Mouse (Mus musculus) ovary, adult 10 weeks (tissue): ENCODE results near the gene Klhl26. TPM values are rescaled to one million over a fixed set of nuclear protein-coding genes. Genes with fewer than 3 reads are reported as not detected.

ENCODE experiments used
- polyA plus RNA-seq: library from polyadenylated mRNA; stranded (reverse); fragments of 350-450 nt; fragmentation: Illumina TruSeq; extraction: RNeasy Lipid Tissue Mini Kit (QIAGEN cat#74804); gene quantifications from one replicate; pipeline ENCODE4 v1.2.3, GENCODE M21; 2014

Gene Klhl26
- 3.4 TPM for polyA plus RNA-seq

DNA sequence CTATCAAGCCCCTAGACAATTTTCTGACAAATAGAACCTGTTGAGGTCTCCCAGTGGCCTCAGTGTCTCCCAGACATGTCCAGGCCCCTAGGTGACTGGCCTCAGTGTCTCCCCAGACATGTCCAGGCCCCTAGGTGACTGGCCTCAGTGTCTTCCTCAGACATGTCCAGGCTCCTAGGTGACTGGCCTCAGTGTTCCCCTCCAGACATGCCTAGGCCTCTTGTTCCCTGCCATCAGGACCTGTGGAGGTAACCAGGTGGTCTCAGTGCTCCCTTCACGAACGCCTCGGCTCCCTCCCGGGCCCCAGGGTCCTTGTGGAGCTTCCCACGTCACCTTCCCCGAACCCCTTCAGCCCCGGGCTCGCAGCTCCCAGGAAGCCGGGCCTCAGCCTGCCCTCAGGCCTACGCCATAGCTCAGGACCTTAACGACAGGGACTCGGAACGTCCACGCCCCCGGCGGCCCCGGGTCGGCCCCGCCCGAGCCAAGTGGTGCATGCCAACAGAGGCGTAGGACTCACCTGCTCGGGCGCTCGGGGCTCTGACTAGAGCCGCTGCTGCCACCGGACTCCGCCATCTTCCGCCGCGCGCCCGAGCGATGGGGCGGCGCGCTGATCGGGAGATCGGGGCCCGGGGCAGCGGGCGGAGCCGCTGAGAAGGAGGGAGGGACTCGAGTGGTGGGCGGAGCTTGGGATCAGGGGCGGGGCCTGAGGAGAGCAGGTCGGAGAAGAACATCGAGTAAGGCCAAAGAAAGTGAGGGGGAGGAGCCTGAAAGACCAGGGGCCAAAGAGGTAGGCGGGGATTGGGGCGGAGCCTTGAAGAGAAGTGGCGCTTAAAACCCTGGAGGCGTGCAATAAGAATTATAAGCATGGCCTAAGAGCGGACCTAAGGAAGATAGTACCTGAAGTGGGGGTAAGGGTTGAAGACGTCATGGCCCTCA, at the start of gene Klhl26:
Gene Klhl26 (minus strand): TSS at position 636 of the 936 bp plus-strand sequence.

DNA sequence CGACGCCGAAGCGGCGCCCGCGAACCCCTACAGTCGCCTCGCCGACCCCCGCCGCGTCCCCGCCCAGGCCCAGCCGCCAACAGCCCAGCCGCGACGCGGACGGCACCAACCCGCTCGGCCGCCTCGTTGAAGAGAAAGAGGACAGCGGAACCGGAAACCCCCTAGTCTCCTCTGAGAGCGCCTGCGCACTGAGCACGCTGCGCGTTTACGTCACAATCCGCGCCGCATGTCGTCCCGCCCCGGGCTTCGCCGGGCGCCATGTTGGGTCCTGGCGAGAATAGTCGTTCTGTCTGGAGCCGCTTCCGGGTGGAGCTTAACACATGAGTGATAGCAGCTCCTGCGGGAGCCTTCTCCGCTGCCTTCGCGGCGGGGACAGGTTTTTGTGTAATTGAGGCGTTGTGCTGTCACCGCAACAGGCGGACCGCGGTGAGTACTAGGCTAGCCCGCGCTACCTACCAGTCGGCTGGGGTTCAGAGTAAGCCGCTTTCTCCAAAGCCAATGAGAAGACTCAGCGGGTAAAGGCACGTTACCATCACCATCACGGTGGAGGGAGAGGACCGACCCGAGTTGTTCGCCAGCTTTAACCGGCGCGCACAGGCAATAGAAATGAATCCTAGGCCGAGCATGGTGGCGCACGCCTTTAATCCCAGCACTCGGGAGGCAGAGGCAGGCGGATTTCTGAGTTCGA, 33.6 kb upstream of the Klhl26 start, which contains the start of gene Uba52:
Gene Uba52 (minus strand): TSS at position 574 of the 688 bp plus-strand sequence.

DNA sequence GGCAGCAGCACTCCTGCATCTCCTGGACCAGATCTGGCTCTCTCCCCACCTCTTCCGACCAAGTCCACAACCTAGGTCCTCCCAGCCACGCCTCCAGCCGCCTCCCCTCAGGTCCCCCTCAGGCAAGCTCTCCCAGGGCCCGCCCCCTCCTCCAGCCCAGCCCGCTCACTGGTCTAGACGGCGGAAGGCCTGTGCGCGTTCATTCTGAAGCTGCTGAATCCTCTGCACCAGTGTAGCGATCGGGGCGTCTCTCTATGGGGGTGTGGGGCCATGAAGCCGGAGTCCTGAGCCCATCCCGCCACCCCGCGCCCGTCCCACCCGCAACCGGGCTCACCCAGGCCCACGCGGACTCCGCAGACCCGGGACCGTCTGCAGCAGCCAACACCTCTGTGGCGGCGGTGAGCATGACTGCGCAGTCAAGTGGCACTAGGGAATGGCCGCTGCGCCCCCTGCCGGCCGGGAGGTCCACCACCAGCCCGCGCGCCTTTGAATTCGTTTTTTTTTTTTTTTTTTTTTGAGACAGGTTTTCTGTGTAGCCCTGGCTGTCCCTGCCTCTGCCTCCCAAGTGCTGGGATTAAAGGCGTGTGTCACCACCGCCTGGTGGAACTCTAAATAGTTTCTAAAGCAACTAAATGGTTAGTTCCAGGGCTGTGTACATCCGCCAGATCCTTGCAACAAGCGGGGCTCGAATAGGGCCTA, 29.7 kb upstream of the Klhl26 start, which contains the start of gene Rex1bd:
Gene Rex1bd (minus strand): TSS at position 425 of the 699 bp plus-strand sequence.

DNA sequence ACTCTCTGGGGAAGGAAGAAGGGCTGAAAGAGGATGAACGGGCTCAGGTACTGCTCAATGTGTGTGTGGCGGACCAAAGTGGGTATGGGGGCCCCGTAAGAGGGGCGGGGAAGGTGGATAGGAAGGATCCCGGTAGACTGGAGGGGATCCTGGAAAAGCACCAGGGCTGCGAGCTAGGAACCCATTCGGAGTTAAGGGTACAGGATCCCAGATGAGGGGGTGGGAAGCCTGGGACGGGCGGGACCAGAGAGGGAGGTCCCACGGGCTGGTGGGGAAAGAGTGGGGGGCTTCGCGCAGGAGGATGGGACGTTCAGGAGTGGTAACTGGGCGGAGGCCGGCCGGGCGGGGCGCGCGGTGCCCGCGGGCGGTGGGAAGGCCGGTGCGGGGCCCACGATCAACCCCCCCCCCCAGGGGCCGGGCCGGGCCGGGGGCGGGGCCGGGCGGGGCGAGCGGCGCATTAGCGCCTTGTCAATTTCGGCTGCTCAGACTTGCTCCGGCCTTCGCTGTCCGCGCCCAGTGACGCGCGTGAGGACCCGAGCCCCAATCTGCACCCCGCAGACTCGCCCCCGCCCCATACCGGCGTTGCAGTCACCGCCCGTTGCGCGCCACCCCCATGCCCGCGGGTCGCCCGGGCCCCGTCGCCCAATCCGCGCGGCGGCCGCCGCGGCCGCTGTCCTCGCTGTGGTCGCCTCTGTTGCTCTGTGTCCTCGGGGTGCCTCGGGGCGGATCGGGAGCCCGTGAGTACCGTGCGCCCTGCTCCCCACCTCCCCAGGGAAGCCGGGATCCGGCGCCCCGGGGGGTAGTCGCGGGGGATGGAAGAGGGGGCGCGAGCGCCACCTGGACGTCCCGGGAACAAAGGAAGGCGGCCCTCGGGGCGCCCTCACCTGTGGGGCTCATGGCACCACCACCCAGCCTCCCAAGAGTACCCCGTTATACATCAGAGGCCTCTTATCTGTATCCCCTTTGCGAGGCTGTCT, 16.2 kb upstream of the Klhl26 start, which contains the start of gene Crlf1:
Gene Crlf1 (plus strand): TSS at position 495 of the 977 bp plus-strand sequence.

DNA sequence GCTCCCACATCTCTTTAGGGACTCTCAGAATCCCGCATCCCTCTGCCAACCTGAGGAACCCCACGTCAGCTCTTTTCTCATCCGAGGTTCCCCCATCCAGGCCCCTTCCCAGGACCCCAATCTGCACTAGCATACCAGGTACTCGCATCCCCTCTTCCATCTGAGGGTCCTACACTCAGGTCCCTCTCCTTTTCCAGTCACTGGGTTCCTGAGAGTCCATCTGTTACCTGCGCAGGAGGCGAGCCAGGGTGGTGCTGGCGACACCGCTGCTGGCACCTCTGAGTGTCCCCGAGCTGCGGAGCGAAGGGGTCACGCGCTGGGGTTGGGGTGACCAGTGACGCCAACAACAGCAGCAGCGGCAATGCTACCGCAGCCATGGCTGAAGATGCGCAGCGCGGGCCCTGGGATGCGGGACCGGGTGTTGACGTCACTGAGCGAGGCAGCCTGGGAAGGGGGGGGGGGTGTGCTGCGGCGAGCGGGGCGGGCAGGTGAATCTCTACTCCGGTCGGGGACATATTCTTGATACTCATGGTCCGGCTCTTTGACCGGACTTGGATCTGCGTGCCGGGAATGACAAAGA, 10.3 kb upstream of the Klhl26 start, which contains the start of gene Tmem59l:
Gene Tmem59l (minus strand): TSS at position 418 of the 580 bp plus-strand sequence.

DNA sequence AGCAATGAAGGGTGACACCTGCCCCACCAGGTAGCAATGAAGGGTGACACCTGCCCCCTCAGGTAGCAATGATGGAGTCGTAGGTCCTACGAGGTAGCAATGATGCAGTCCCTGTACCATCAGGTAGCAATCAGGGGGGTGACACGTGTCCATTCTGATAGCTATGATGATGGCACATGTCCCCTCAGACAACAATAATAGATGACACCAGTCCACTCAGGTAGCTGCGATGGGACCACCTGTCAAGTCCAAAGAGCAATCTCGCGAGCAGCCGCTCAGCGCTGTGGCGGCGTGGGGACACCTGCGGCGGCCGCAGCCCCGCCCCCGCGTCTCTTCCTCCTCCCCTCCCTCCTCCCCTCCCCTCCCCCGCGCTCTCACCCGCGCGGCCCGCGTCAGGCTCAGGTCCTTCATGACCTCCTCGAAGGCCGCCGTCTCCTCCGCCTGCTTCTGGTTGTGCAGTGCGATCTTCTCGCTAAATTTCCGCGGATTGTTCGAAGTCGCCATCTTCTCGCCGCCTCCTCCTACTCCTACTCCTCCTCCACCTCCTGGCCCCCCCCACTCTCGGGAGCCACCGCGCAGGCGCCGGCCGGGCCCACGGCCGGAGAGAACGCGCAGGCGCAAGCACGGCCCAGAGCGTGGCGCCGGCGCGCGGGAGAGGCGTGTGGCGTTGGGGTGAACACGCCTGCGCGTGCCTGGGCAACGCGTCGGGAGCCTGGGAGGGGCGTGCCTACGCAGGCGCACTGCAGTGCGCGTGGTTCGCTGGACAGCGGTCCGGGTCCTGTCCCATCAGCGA, 37.5 kb downstream of the Klhl26 start, which contains the start of gene Crtc1:
Gene Crtc1 (minus strand): TSS at position 525 of the 793 bp plus-strand sequence.

Other genes with a start within 250 kb of the Klhl26 start
- 2.8 TPM for gene Sugp2, start 242.7 kb downstream of the Klhl26 start, polyA plus RNA-seq
- 0.48 TPM for gene Armc6, start 242.5 kb downstream of the Klhl26 start, polyA plus RNA-seq
- gene Homer3, start 194.1 kb downstream of the Klhl26 start, polyA plus RNA-seq: 0.20 TPM
- 4.8 TPM for gene Ddx49, start 174.5 kb downstream of the Klhl26 start, polyA plus RNA-seq
- gene Cope, start 174.4 kb downstream of the Klhl26 start, polyA plus RNA-seq: 0.86 TPM
- not detected for gene Cers1, start 161.2 kb downstream of the Klhl26 start, polyA plus RNA-seq
- not detected for gene Gdf1, start 147.2 kb downstream of the Klhl26 start, polyA plus RNA-seq
- 3.3 TPM for gene Upf1, start 123.7 kb downstream of the Klhl26 start, polyA plus RNA-seq
- not detected for gene Comp, start 103.4 kb downstream of the Klhl26 start, polyA plus RNA-seq
- gene Crtc1, start 37.4 kb downstream of the Klhl26 start, polyA plus RNA-seq: 1.8 TPM
- gene Tmem59l, start 10.4 kb upstream of the Klhl26 start, polyA plus RNA-seq: not detected
- not detected for gene Crlf1, start 16.2 kb upstream of the Klhl26 start, polyA plus RNA-seq
- gene Rex1bd, start 29.8 kb upstream of the Klhl26 start, polyA plus RNA-seq: 1.3 TPM
- 1.5 TPM for gene Uba52, start 33.8 kb upstream of the Klhl26 start, polyA plus RNA-seq
- gene Fkbp8, start 50.8 kb upstream of the Klhl26 start, polyA plus RNA-seq: 1.2 TPM
- gene Kxd1, start 51.0 kb upstream of the Klhl26 start, polyA plus RNA-seq: 8.4 TPM
- gene Ell, start 62.5 kb upstream of the Klhl26 start, polyA plus RNA-seq: 0.74 TPM
- 0.29 TPM for gene Isyna1, start 117.4 kb upstream of the Klhl26 start, polyA plus RNA-seq
- gene Ssbp4, start 131.9 kb upstream of the Klhl26 start, polyA plus RNA-seq: not detected
- not detected for gene Lrrc25, start 139.2 kb upstream of the Klhl26 start, polyA plus RNA-seq
- not detected for gene Gdf15, start 155.5 kb upstream of the Klhl26 start, polyA plus RNA-seq
- gene Pgpep1, start 183.4 kb upstream of the Klhl26 start, polyA plus RNA-seq: 17.5 TPM
- gene Lsm4, start 196.3 kb upstream of the Klhl26 start, polyA plus RNA-seq: not detected
- gene Jund, start 222.0 kb upstream of the Klhl26 start, polyA plus RNA-seq: 20.4 TPM
- not detected for gene Iqcn, start 226.5 kb upstream of the Klhl26 start, polyA plus RNA-seq
- gene Gm3336, start 241.6 kb upstream of the Klhl26 start, polyA plus RNA-seq: not detected
- not detected for gene Pde4c, start 246.8 kb upstream of the Klhl26 start, polyA plus RNA-seq